Comparison of ENCODE assay signal across 10 mouse cellular contexts in the genomic region with DNA sequence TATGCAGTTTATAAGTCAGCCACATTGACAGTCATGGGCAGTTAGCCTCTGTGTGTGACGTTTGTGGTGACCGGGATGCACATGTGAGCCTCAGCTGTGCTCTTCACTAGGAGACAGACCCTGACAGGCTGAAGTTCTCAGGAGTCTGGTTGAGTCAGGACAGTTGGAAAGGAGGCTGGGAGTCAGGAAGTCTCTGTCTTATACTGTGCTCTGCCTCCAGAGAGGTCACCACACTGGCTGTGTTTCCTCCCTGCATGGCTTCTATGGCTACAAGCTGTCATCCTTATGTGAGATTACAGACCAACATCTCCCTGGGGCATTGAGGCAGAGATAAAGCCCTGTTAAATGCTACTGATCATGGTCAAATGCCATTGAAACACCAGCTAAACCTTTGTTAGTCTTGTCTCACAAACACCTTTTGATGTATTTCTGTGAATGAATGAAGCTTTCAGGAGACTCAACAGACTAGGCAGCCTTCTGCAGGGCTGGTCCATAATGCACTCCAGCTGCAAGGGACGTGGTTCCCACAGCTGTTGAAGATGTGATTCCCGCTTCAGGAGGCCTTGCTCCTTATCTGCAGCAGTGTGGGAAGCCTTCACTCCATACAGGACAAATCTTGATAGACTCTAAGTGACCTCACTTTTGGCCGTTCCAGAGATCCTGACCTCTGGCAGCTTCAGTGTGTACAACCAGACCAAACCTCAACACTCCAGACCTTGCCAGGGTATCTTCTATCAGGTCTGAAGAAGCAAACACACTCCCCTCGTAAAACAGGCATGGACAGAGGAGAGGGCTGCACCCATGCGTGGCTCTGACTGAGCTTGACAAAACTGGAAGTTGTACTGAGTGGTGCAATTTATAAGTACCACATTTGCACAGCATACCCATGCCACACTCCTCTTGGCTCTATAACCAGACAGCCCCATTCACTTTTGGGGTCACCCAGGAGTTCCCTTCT.
DNase-seq lines count a peak whose midpoint lies in the region; ATAC-seq lines count a peak whose summit lies in the region.
"Had no signal": no experiment of that assay in that cellular context is flagged by ENCODE, and none has a peak within 500 bp of the region (broad histone marks: within the 10 kb centered on the region; RNA-seq: fewer than 3 reads in every experiment).

No protein-coding gene starts in this region.

- peak; percentile 22 for DNase-seq in gastrocnemius, adult 18-20 months (ENCODE audit: low spot score)
- no peak for DNase-seq in gastrocnemius, postnatal 36 days
- DNase-seq in ovary, adult 18-20 months (ENCODE audit: low spot score): peak; percentile 38
- no peak for DNase-seq in ovary, postnatal 36 days (ENCODE audit: low spot score)
- DNase-seq in heart, postnatal 10 days: peak; percentile 42 to 50
- no peak for DNase-seq in thymus, postnatal 4 days
- DNase-seq in retina, postnatal 1 day: no peak
- DNase-seq: cerebellum, postnatal 36 days; gastrocnemius, postnatal 10 days had no signal

- no peak for ATAC-seq in megakaryocyte-erythroid progenitor cell, adult 5-6 weeks (replicated peaks; ENCODE audit: low FRiP score, low TSS enrichment, poor library complexity, severe bottlenecking)

- intact Hi-C loops in gastrocnemius, postnatal 36 days (cut with DNase I): no loop called here
- intact Hi-C loops in heart, postnatal 10 days (cut with DNase I): no loop called here

Comparison
In these comparisons a context has a peak if more than half of its experiments do, and no peak if none do; other contexts are left out.
1. DNase-seq: peak in gastrocnemius, adult 18-20 months (single experiment), ovary, adult 18-20 months (single experiment) and heart, postnatal 10 days (2 of 2); none in gastrocnemius, postnatal 36 days (0 of 2), ovary, postnatal 36 days (single experiment), thymus, postnatal 4 days (single experiment) and retina, postnatal 1 day (single experiment).